In genomic region chr10:75951424-75952050, GRCm38 (mm10) we compare ENCODE assay signal across 8 mouse cellular contexts. TPM values are rescaled to one million over a fixed set of nuclear protein-coding genes. Genes with fewer than 3 reads are reported as not detected.
DNase-seq lines count a peak whose midpoint lies in the region; ATAC-seq lines count a peak whose summit lies in the region.

No protein-coding gene starts in this region.

- no peaks in the 10 kb centered on the region for H3K9me3 ChIP-seq in midbrain, embryonic 10.5 days (replicated peaks)
- H3K9me3 ChIP-seq in stomach, embryonic 15.5 days, result no peaks in the 10 kb centered on the region

- H3K36me3 ChIP-seq in midbrain, embryonic 10.5 days, result no peaks in the 10 kb centered on the region
- no peaks in the 10 kb centered on the region for H3K36me3 ChIP-seq in stomach, embryonic 15.5 days

- peak; percentile 12; the same call in 1 of the 2 replicates for ATAC-seq in stomach, embryonic 15.5 days (ENCODE audit: insufficient read depth, low FRiP score, low read depth)

- peaks cover 26% of the 10 kb centered on the region for H3K4me1 ChIP-seq in midbrain, embryonic 10.5 days
- peaks cover 10% of the 10 kb centered on the region for H3K4me1 ChIP-seq in stomach, embryonic 15.5 days

- WGBS in midbrain, embryonic 10.5 days, result 6% methylated on average over 13 of the region's 13 CpGs
- 4% methylated on average over 13 of the region's 13 CpGs for WGBS in stomach, embryonic 15.5 days

- H3K4me3 ChIP-seq in midbrain, embryonic 10.5 days, result peak overlapping the region; percentile 65
- peak overlapping the region; percentile 42 for H3K4me3 ChIP-seq in stomach, embryonic 15.5 days (replicated peaks)

- peak; percentile 63 for DNase-seq in adrenal gland, postnatal 10 days
- DNase-seq in adrenal gland, adult 8-10 months, result no peak
- peak; percentile 73 for DNase-seq in MN1 (ENCODE audit: low spot score)
- DNase-seq in embryo, embryonic 9.5 days (ENCODE audit: extremely low spot score), result peak; percentile 62
- peak; percentile 46 to 69 for DNase-seq in heart, postnatal 36 days
- peak; percentile 32 to 57 for DNase-seq in layer of hippocampus, postnatal 10 days (ENCODE audit: low spot score in 2 of 2)
- peak; percentile 45 for DNase-seq in midbrain, embryonic 10.5 days (ENCODE audit: low spot score)

- intact Hi-C loops in heart, postnatal 36 days (cut with DNase I), result loop anchor here (1.0 to 5.0 kb wide), 4 partner anchors 54 to 364 kb away; partner anchors contain the start of gene Ggt5

- peaks cover 37% of the 10 kb centered on the region for H3K27me3 ChIP-seq in midbrain, embryonic 10.5 days (ENCODE audit: low read depth, poor library complexity, severe bottlenecking)
- no peaks in the 10 kb centered on the region for H3K27me3 ChIP-seq in stomach, embryonic 15.5 days (replicated peaks)

- H3K9ac ChIP-seq in stomach, embryonic 15.5 days, result 0 out of 2 replicates have a peak overlapping the region, but pooled peaks have one; percentile 30

- peak overlapping the region; percentile 76 for H3K27ac ChIP-seq in midbrain, embryonic 10.5 days (replicated peaks)
- no peak overlapping the region for H3K27ac ChIP-seq in stomach, embryonic 15.5 days

- peak overlapping the region; percentile 87 for H3K4me2 ChIP-seq in stomach, embryonic 15.5 days

RNA-seq across cellular contexts. Expression of gene Gm5134, which starts 2.8 kb away (rescaled TPM):
- not detected for total RNA-seq in adrenal gland, postnatal 10 days (2021)
- not detected for total RNA-seq in adrenal gland, adult 8-10 months (2022)
- not detected for total RNA-seq in heart, postnatal 36 days (2021)
- not detected for total RNA-seq in layer of hippocampus, postnatal 10 days (2021)
- 0.09 and 0.10 TPM in 2 replicates for polyA plus RNA-seq in midbrain, embryonic 10.5 days (2016; fragmentation: Nextera tagmentation; extraction: Ambion mirVana)
- polyA plus RNA-seq in stomach, embryonic 15.5 days (2015; fragmentation: Nextera tagmentation; extraction: Ambion mirVana), result not detected in 2 replicates

RNA-seq across cellular contexts. Expression of gene Vpreb3, which starts 8.7 kb away (rescaled TPM):
- total RNA-seq in adrenal gland, postnatal 10 days (2021), result 1 to 10 TPM; 1.1 to 1.2 TPM
- total RNA-seq in adrenal gland, adult 8-10 months (2022), result under 1 TPM in 1 of 4 experiments, not detected in 3; 0.65 TPM
- total RNA-seq in heart, postnatal 36 days (2021), result not detected
- total RNA-seq in layer of hippocampus, postnatal 10 days (2021), result not detected
- 0.24 and 0.39 TPM in 2 replicates for polyA plus RNA-seq in midbrain, embryonic 10.5 days (2016; fragmentation: Nextera tagmentation; extraction: Ambion mirVana)
- polyA plus RNA-seq in stomach, embryonic 15.5 days (2015; fragmentation: Nextera tagmentation; extraction: Ambion mirVana), result 0.90 and 1.8 TPM in 2 replicates

RNA-seq across cellular contexts. Expression of gene Gm867, which starts 11.1 kb away (rescaled TPM):
- under 1 TPM; 0.48 to 0.51 TPM for total RNA-seq in adrenal gland, postnatal 10 days (2021)
- 1 to 10 TPM in 3 of 4 experiments, under 1 TPM in 1; 0.83 to 2.8 (median 1.3) TPM for total RNA-seq in adrenal gland, adult 8-10 months (2022)
- not detected for total RNA-seq in heart, postnatal 36 days (2021)
- under 1 TPM; 0.71 to 0.83 TPM for total RNA-seq in layer of hippocampus, postnatal 10 days (2021)
- 0.52 and 0.58 TPM in 2 replicates for polyA plus RNA-seq in midbrain, embryonic 10.5 days (2016; fragmentation: Nextera tagmentation; extraction: Ambion mirVana)
- polyA plus RNA-seq in stomach, embryonic 15.5 days (2015; fragmentation: Nextera tagmentation; extraction: Ambion mirVana), result 1.4 and 3.6 TPM in 2 replicates

RNA-seq across cellular contexts. Expression of gene Mmp11, which starts 15.2 kb away (rescaled TPM):
- 10 to 100 TPM in 1 of 2 experiments, 1 to 10 TPM in 1; 6.6 to 14.6 TPM for total RNA-seq in adrenal gland, postnatal 10 days (2021)
- 10 to 100 TPM in 2 of 4 experiments, 1 to 10 TPM in 2; 7.7 to 21.1 (median 13.2) TPM for total RNA-seq in adrenal gland, adult 8-10 months (2022)
- 1 to 10 TPM; 5.9 to 7.7 TPM for total RNA-seq in heart, postnatal 36 days (2021)
- 1 to 10 TPM; 2.0 to 4.1 TPM for total RNA-seq in layer of hippocampus, postnatal 10 days (2021)
- polyA plus RNA-seq in midbrain, embryonic 10.5 days (2016; fragmentation: Nextera tagmentation; extraction: Ambion mirVana), result 23.7 and 38.2 TPM in 2 replicates
- polyA plus RNA-seq in stomach, embryonic 15.5 days (2015; fragmentation: Nextera tagmentation; extraction: Ambion mirVana), result 33.4 and 42.0 TPM in 2 replicates

RNA-seq across cellular contexts. Expression of gene Chchd10, which starts 18.6 kb away (rescaled TPM):
- 1,000 to 10,000 TPM; 1,348 to 1,353 TPM for total RNA-seq in adrenal gland, postnatal 10 days (2021)
- total RNA-seq in adrenal gland, adult 8-10 months (2022), result 100 to 1,000 TPM; 741 to 924 (median 745) TPM
- total RNA-seq in heart, postnatal 36 days (2021), result 1,000 to 10,000 TPM; 1,903 to 1,946 TPM
- total RNA-seq in layer of hippocampus, postnatal 10 days (2021), result 100 to 1,000 TPM; 185 to 218 TPM
- 6.9 and 7.5 TPM in 2 replicates for polyA plus RNA-seq in midbrain, embryonic 10.5 days (2016; fragmentation: Nextera tagmentation; extraction: Ambion mirVana)
- polyA plus RNA-seq in stomach, embryonic 15.5 days (2015; fragmentation: Nextera tagmentation; extraction: Ambion mirVana), result 90.5 and 101 TPM in 2 replicates
